Mouse (Mus musculus): ENCODE measurements around the gene Pikfyve.

The Pikfyve gene

GRCm38 (mm10) chr1:65186287-65187073, at the start of gene Pikfyve, which contains the start of gene Idh1:
Gene Pikfyve, plus strand, starts transcription at chr1:65186683.
Gene Idh1, minus strand, starts transcription at chr1:65186500.
- peak; percentile 97 to 98 for DNase-seq

DNA sequence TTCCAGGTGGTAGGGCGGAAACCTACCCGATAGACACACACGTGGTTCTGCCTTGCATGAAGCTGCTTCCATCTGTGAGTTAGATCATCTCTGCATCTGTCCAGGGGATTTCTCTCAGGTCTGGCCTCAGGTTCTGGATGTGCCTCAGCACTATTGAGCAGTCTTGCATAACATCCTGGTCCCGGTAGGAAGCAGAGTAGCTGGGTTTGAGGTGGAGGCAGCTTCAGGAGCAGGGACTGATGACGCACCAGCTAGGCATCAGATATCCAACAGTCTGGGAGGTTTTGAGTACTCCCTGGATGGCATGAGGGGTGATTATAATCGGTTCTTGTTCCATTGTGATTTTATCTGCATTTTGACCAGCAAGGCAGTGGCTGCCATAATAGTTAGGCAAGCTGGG, 48.9 kb upstream of the Pikfyve start:
- DNase-seq: no peak

DNA sequence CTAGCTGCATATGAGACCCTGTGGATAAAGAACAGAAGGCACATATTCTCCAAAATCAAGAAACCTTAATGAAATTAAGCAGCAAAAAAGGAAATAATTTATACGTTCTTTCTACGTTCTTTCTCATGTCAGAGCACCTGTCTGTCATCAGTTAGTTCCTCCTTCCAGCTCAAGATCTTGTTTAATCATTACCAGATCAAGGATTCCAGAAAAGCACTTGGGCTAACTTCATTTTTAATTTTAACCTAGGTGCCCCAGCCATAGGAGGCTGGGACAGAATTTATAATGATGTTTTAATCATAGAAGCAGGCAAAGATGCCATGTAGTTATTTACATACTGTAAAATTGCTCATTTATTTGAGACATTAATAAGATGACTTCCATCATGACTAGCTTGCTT, 41.7 kb upstream of the Pikfyve start:
- DNase-seq: no peak

GRCm38 (mm10) chr1:65146601-65147000, 39.9 kb upstream of the Pikfyve start:
- DNase-seq: no peak

DNA sequence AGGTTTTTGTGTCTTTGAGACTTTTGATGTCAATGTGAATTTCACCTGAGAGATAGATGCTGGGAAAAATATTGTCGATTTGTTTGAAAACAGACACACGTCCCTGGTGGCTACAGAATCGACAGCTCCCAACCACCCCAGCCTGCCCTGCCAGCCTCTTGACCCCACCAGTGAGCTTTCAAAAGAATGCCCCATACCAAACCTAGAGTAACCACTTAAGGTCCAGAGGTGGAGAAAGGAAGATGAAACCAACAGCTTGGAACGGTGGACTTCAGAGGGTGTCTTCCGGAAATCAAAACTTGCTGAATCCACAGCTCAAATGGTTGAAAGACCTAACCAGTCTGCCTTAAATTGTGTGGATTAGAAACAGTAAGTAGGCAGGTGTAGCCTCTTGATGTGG, 39.2 kb upstream of the Pikfyve start:
- DNase-seq: peak in 1 of 2 experiments; percentile 53

DNA sequence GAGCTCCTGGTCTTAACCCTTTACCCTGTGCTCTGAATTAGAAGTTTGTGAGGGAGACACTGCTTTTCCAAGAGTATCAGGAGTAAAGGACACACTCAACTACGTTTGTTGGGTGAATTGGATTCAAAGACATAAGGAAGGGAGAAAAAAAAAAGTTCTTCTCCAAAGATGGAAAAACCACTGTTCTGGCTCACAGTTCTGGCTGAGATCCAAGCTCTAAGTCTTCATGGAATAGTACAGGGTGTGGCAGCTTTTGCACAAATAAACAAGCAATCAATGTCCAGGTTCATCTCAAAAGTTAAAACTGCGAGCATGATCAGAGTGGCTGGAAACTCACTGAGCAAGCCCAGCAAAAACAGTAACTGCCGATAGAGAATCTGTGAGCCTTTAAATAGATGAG, 38.5 kb upstream of the Pikfyve start:
- no peak for DNase-seq

GRCm38 (mm10) chr1:65154814-65155213, 31.7 kb upstream of the Pikfyve start:
- DNase-seq: peak; percentile 89 to 90

- DNase-seq: no peak
Observed at GRCm38 (mm10) chr1:65156111-65156510, 30.4 kb upstream of the Pikfyve start.

DNA sequence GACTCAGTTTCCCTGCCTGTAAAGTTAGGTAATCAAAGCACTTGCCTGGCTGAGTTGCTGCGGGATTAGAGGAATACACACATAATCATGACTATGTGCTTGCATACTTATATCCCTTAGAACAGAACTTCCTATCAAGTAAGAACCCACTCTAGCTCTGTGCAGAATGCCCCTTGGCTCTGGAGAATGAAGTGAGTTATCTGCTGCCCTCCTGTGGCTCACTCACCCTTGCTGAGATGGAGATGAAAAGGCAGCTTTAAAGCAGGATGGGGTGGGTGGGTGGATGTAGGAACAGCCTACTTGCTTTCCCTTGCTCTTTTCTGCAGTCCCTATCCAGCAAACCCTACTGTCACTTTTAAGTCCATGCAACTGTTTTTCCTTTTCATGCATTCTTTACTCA, 24.3 kb upstream of the Pikfyve start:
- DNase-seq: no peak

- peak in 1 of 2 experiments; percentile 60 for DNase-seq
Observed at GRCm38 (mm10) chr1:65167496-65167895, 19.0 kb upstream of the Pikfyve start.

DNA sequence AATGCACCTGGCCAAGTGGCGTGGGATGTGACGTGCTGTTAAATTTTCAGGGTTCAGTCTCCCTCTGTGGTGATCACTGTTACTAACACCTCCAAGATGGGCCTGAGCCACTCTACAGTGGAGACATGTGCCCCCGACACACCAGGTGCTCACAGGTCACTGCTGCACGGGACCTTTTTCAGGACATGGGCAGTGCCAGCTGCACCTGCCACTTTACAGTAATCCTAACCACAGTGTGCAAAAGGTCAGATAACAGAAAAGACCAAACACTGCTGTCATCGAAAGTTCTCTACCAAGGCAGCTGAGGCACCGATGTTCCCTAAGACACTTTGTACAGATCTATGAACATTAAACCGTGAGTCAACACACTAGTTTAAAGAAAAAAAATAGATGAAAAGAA, 16.9 kb upstream of the Pikfyve start:
- no peak for DNase-seq

DNA sequence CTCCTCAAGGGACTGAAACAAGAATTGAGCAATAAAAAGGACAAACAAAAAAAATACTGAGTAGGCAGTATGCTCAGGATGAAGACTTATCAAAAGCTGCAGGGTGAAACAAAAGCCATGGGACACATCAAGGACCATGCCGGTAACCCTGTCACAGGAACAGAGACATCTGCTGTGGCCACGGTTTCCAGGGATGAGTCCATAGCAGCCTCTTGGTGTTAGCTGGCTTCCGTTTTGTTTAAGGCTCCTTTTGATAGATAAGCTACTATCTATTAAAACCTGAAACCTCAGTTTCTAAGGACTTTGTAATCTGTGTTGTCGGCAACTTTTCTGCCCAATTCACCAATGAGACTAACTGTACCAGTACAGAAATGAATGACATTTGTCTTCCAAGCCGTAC, 16.5 kb upstream of the Pikfyve start:
- DNase-seq: no peak

DNA sequence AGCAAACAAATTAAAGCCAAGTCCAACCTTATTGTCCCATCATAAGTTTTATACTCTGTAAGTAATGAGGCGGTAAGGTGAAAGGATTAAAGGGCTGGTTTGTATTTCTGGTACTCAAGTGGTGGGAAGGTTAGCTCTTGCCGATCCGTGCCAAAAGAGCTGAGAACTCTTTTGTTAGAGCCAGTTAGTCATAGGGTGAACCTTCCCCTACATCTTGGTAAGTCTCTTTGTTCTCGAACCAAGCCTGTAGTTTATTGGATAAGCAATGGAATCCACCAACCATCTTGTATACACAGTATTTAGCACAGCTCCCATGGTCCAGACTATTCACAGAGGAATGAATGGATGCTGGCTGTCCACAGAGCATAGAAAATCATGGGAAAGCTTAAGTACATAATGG, 14.9 kb upstream of the Pikfyve start:
- no peak for DNase-seq

GRCm38 (mm10) chr1:65173716-65174115, 12.8 kb upstream of the Pikfyve start:
- DNase-seq: no peak

DNA sequence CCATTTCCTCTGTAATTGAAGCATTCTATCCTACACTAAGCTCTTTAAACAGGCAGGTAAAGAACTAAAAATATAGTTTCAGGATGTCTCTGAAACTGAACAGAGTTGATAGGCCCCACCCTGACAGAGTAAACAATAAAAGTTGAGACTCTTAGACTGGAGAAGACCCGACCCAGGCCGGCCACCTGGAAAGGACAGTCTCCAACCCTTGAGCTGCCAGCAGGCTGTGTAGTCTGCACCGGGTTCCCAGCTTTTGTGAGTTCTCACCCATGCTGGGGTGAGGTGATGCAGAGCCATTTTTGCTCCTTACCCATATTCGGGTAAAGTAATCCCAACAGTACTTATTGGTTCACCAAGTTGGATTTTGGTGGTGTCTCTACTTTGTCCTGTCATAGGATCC, 10.3 kb upstream of the Pikfyve start:
- peak in 1 of 2 experiments; percentile 56 for DNase-seq

DNA sequence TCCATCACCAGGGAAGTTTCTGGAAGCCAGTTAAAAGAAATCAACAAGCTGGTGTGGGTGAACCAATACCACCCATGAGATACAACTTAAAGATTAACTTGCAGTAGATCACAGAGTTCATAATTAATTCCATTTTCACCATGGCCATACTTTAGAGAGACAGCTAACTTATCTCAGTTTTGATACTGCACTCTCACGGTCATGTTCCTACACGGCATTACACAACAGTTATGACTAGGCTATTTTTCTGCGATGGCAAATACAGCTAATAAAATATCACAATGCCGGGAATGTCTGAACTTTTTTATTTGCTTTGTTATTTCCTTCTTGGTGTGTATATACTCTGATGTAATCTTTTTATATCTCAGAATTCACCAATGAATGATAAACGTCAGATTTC, 9.6 kb upstream of the Pikfyve start:
- no peak for DNase-seq

GRCm38 (mm10) chr1:65177452-65177851, 9.0 kb upstream of the Pikfyve start:
- DNase-seq: no peak

GRCm38 (mm10) chr1:65178126-65178901, 8.2 kb upstream of the Pikfyve start:
- peak; percentile 97 for DNase-seq

GRCm38 (mm10) chr1:65178902-65179432, 7.5 kb upstream of the Pikfyve start:
- DNase-seq: peak; percentile 99

DNA sequence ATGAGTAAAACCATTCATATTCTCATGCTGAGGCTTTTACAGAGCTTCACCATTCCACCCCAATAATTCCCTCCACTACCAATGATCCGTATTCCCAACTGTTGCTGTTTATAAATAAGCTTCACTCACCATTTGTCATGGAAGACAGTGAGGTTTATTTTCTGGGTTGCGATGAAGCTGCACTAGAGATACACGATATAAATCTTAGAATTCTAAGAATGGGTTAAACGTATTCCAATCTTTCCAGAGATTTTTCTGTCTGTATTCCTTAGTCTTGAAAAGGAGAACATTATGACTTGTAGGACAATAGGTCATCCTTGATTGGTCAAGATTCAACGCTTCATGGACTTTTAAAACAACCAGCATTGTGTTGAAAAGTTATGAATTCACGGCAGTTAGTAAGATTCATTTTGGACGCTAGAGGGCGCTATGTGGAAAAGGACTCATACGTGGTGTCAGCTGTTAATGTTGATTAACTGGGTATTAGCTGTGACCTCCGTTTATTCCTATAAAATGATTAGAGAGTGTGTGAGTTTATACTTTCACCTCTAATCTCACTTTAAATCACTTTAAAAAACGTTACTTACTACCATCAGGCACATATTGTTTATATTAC, 6.7 kb upstream of the Pikfyve start:
- peak; percentile 43 to 88 for DNase-seq

- DNase-seq: no peak
Observed at GRCm38 (mm10) chr1:65181459-65181858, 5.0 kb upstream of the Pikfyve start.

- no peak for DNase-seq
Observed at GRCm38 (mm10) chr1:65183994-65184393, 2.5 kb upstream of the Pikfyve start.

DNA sequence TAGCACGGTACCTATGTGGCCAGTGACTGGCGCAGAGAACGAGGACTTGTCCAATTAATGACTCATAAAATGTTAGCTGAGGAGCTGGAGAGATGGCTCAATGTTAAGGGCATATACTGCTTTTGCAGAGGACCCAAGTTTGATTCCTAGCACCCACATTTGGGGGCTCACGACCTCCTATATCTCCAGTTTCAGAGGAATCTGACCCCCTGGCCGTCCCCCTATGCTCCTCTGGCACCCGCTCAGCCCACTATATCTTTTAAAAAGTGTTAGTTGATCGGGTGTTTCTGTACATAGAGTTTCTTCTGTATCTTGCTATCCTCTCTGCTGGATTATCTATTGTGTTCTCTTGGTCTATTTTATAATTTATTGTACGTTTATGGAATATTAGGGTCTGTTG, 1.5 kb upstream of the Pikfyve start:
- no peak for DNase-seq

All from kidney, postnatal 25 days (tissue).